Mouse (Mus musculus) heart, postnatal 0 days (tissue): ENCODE measurements around the gene Mfsd4b5.

Experiments
- CTCF ChIP-seq: IDR thresholded peaks from 2 replicates; pipeline ENCODE4 v1.5.1; 2016; ENCODE audit warnings: antibody characterized with exemption, control low read depth, low read depth
- EP300 ChIP-seq: IDR thresholded peaks from 2 replicates; pipeline ENCODE4 v1.6.1; 2016; ENCODE audit warnings: antibody characterized with exemption, low read depth

DNA sequence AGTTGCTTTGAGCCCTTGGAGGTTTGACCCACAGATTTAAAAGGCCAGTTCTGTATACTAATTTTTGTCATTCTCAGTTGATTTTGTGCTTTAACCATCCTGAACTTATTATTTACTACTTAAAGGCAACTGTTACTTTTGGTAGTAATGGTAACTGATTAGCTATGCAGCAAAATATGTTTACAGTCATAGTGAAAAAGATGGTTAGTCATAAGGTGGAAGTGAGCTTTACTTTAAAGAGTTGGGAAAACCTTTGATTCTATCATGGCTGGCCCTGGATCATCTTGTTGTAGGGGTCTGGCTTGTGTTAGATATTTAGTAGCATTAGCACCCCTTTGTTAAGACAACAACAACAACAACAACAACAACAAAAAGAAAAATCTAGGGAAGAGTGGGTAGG, 73.8 kb downstream of the Mfsd4b5 start:
- TF ChIP-seq CTCF, result no peak
- no peak for TF ChIP-seq EP300
